Mouse (Mus musculus) limb, embryonic 13.5 days (tissue): ENCODE data around the gene Morn3. TPM values are rescaled to one million over a fixed set of nuclear protein-coding genes. Genes with fewer than 3 reads are reported as not detected.
"Not testable (repeated sequence)": the region's sequence is repeated elsewhere in the genome, so short reads cannot be mapped to it uniquely, and the experiment has no call there.

Experiments used
- ATAC-seq: fragments of 200-750 bp; cut with Nextera tagmentation; 2 replicates; pipeline ENCODE4 v1.8.0; 2017; ENCODE audit warnings: low read depth, moderate number of reproducible peaks, moderate TSS enrichment; ENCODE audit not compliant: low FRiP score
- H3K27ac ChIP-seq: fragments of 300-500 bp; sonication (generic); 2 replicates; pipeline ENCODE4 v1.5.1; 2015; ENCODE audit warnings: inconsistent platforms, mild to moderate bottlenecking, moderate library complexity
- H3K27me3 ChIP-seq: fragments of 300-500 bp; sonication (generic); 2 replicates; pipeline ENCODE4 v1.6.1; 2015; ENCODE audit warnings: mild to moderate bottlenecking, inconsistent platforms
- H3K36me3 ChIP-seq: fragments of 300-500 bp; sonication (generic); 2 replicates; pipeline ENCODE4 v1.6.1; 2015; ENCODE audit warnings: inconsistent platforms, mild to moderate bottlenecking, moderate library complexity
- H3K4me1 ChIP-seq: fragments of 300-500 bp; sonication (generic); 2 replicates; pipeline ENCODE4 v1.6.1; 2015; ENCODE audit warnings: inconsistent platforms
- H3K4me2 ChIP-seq: fragments of 300-500 bp; sonication (generic); replicated peaks from 2 replicates; pipeline ENCODE4 v1.6.1; 2015; ENCODE audit warnings: inconsistent platforms, mild to moderate bottlenecking, moderate library complexity
- H3K4me3 ChIP-seq: fragments of 300-500 bp; sonication (generic); 2 replicates; pipeline ENCODE4 v1.5.1; 2015; ENCODE audit warnings: moderate library complexity, mild to moderate bottlenecking, inconsistent platforms
- H3K9ac ChIP-seq: fragments of 300-500 bp; sonication (generic); 2 replicates; pipeline ENCODE4 v1.6.1; 2015; ENCODE audit warnings: mild to moderate bottlenecking, inconsistent platforms
- H3K9me3 ChIP-seq: fragments of 300-500 bp; sonication (generic); 2 replicates; pipeline ENCODE4 v1.6.1; 2016; ENCODE audit warnings: inconsistent platforms
- WGBS: fragments of 180-500 bp; shearing (Covaris S2); methylation state at CpG from one replicate; pipeline ENCODE4 v1.1.7; 2015; 5-methylcytosine and 5-hydroxymethylcytosine counted together
- polyA plus RNA-seq: library from polyadenylated mRNA; unstranded; fragments of >200 nt; fragmentation: Nextera tagmentation; extraction: Ambion mirVana; gene quantifications from 2 replicates; pipeline ENCODE4 v1.2.1, GENCODE M21; 2015

Gene Morn3
- polyA plus RNA-seq, 1 experiment from 2014 or later: not detected

DNA sequence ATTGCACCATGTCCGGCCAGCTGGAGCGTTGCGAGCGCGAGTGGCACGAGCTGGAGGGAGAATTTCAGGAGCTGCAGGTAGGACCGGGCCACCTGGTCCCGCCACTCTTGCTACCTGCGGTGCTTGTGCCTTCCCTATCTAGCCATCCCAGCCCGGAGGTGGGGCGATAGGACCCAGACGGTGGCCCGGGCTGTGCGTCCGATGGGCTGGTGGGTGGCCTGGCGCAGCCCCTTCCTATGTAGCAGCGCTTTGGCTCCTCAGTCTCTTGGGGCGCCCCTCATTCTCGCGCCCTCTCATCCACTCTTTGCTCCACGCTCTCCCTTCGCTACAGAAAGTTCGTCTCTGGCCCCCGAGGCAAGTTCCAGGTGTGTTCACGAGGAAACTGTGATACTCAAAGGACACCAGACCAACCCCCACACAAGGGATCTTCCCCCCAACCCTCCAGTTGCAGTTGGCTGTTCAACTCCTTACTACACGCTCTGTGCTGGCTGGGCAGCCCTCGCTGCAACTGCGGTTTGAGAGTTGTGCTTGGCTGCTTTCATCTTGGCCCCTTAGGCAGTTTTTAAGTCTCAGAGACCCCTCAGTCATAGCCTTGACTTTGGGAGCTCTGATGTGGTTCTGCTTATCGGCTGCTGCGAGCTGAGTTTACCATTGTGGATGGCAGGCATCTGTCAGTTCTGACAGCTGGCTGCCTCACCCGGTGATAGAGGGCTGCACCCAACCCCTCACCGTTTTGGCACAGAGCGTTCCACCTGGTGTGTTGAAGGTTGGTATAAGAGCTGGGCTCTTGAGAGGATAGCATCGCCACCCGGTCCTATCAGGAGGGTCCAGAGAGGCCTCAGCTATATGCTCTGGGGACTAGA lies 29.8 kb upstream of the Morn3 start:
- 5% methylated on average over 35 of the region's 35 CpGs for WGBS
- Histone ChIP-seq H3K4me1 (peaks cover 26% of the 10 kb centered on the region), H3K36me3 (no peaks in the 10 kb centered on the region), H3K4me3 (peak overlapping the region; percentile 74), H3K4me2 (peak overlapping the region; percentile 81), H3K9me3 (0 out of 2 replicates have a peak, but pooled peaks cover 3% of the 10 kb centered on the region), H3K27ac (peak overlapping the region; percentile 49), H3K27me3 (no peaks in the 10 kb centered on the region), H3K9ac (peak overlapping the region; percentile 66)
- ATAC-seq: peak; percentile 87

- Histone ChIP-seq H3K9ac (peak overlapping the region; percentile 66), H3K4me1 (peaks cover 26% of the 10 kb centered on the region), H3K36me3 (no peaks in the 10 kb centered on the region), H3K9me3 (0 out of 2 replicates have a peak, but pooled peaks cover 3% of the 10 kb centered on the region), H3K27me3 (no peaks in the 10 kb centered on the region), H3K4me2 (peak overlapping the region; percentile 81), H3K4me3 (peak overlapping the region; percentile 74), H3K27ac (peak overlapping the region; percentile 49)
- WGBS: 11% methylated on average over 33 of the region's 45 CpGs
- ATAC-seq: peak; percentile 90
Measured at GRCm38 (mm10) chr5:123075576-123076418, 29.0 kb upstream of the Morn3 start.

DNA sequence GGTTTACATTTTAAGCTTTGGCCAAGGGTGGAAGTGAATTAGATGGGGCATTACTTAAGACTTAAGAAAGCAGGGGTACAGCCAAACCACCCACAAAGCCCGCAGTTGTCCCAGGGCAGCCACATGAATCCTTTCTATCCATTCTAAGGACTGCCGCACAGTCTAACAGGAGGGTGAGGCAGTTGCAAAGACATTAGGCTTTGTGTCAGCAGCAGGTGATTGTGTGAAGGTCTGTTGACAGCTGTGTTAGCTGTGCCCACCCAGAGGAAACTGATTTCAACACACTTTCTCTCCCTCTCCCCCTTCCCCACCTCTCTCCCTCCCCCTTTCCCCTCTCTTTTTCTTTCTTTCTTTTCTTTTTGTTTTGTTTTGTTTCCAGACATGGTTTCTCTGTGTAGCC lies 21.9 kb upstream of the Morn3 start:
- Histone ChIP-seq H3K27ac (no peak overlapping the region), H3K9me3 (no peaks in the 10 kb centered on the region), H3K4me1 (peaks cover 7% of the 10 kb centered on the region), H3K4me2 (no peak overlapping the region), H3K36me3 (no peaks in the 10 kb centered on the region), H3K9ac (no peak overlapping the region), H3K4me3 (no peak overlapping the region), H3K27me3 (no peaks in the 10 kb centered on the region)
- ATAC-seq: no peak
- 98% methylated on average over 2 of the region's 2 CpGs for WGBS

GRCm38 (mm10) chr5:123068115-123068514 lies 21.3 kb upstream of the Morn3 start, which contains the start of gene Tmem120b:
Gene Tmem120b, plus strand, starts transcription at chr5:123068415.
- no peaks in the 10 kb centered on the region for H3K36me3 ChIP-seq
- no peak for ATAC-seq
- WGBS: 86% methylated on average over 12 of the region's 12 CpGs
- no peaks in the 10 kb centered on the region for H3K27me3 ChIP-seq
- peaks cover 7% of the 10 kb centered on the region for H3K4me1 ChIP-seq
- H3K9ac ChIP-seq: no peak within 1 kb of the TSS
- H3K9me3 ChIP-seq: no peaks in the 10 kb centered on the region
- H3K4me2 ChIP-seq: no peak within 1 kb of the TSS
- no peak within 1 kb of the TSS for H3K4me3 ChIP-seq
- no peak within 1 kb of the TSS for H3K27ac ChIP-seq

DNA sequence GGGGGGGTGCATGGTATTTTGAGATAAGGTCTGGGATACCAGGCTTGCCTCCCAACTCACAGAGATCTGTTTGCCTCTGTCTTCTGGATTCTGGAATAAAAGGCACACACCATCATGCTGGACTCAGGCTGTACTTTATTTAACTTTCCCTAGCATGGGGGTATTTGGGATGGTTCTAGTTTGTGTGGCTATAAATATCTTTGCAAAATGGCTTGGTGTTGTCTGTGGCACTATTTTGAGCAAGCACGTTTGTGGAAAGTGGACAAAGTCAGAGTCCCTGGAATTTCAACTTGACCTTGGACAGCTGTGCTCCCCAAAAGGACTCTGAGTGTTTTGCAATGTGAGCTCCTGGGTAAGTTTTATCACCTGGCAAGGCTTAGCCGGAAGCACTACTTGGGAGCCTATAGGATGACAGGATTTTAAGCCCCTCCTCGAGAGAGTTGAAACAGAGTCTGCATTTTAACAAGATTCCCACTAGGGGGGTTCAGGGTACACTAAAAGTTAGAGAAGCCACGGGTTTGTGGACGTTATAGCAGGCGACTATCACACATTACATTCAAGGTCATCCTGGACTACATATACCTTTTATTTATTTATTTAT lies 20.7 kb upstream of the Morn3 start:
- H3K4me3 ChIP-seq: no peak overlapping the region
- H3K36me3 ChIP-seq: no peaks in the 10 kb centered on the region
- peak; percentile 73 for ATAC-seq
- H3K27me3 ChIP-seq: no peaks in the 10 kb centered on the region
- WGBS: 12% methylated on average over 6 of the region's 6 CpGs
- no peak overlapping the region for H3K4me2 ChIP-seq
- H3K27ac ChIP-seq: no peak overlapping the region
- no peak overlapping the region for H3K9ac ChIP-seq
- peaks cover 7% of the 10 kb centered on the region for H3K4me1 ChIP-seq
- H3K9me3 ChIP-seq: no peaks in the 10 kb centered on the region

GRCm38 (mm10) chr5:123064207-123064606 lies 17.4 kb upstream of the Morn3 start:
- no peak overlapping the region for H3K4me2 ChIP-seq
- no peaks in the 10 kb centered on the region for H3K27me3 ChIP-seq
- no peak for ATAC-seq
- no peaks in the 10 kb centered on the region for H3K9me3 ChIP-seq
- H3K4me1 ChIP-seq: peaks cover 20% of the 10 kb centered on the region
- no peak overlapping the region for H3K27ac ChIP-seq
- no peak overlapping the region for H3K9ac ChIP-seq
- WGBS: 27% methylated on average over 6 of the region's 6 CpGs
- H3K36me3 ChIP-seq: no peaks in the 10 kb centered on the region
- no peak overlapping the region for H3K4me3 ChIP-seq

DNA sequence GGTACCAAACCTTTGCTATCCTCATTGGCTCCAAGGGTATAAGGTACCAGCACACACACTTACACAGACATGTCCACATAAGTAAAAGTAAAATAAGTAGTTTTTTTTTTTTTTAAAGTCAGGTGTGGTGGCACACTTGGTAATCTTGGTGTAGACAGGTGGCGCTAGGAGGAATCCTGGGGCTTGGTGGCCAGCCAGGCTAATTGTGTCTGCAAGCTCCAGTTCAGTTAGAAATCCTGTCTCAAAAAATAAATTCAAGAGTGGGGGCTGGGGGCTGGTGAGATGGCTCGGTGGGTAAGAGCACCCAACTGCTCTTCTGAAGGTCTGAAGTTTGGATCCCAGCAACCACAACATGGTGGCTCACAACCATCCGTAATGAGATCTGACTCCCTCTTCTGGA lies 16.3 kb upstream of the Morn3 start:
- no peaks in the 10 kb centered on the region for H3K36me3 ChIP-seq
- 85% methylated on average over 3 of the region's 3 CpGs for WGBS
- H3K27ac ChIP-seq: no peak overlapping the region
- ATAC-seq: no peak
- H3K9ac ChIP-seq: no peak overlapping the region
- H3K27me3 ChIP-seq: no peaks in the 10 kb centered on the region
- peaks cover 25% of the 10 kb centered on the region for H3K4me1 ChIP-seq
- H3K4me2 ChIP-seq: no peak overlapping the region
- no peak overlapping the region for H3K4me3 ChIP-seq
- H3K9me3 ChIP-seq: no peaks in the 10 kb centered on the region

DNA sequence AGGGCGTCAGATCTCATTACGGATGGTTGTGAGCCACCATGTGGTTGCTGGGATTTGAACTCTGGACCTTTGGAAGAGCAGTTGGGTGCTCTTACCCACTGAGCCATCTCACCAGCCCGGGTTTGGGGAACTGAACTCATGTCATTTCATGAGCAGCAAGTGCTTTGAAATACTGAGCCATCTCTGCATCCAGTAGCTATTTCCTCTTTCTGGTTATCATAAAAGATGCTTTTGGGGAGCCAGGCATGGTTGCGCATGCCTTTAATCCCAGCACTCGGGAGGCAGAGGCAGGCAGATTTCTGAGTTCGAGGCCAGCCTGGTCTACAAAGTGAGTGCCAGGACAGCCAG lies 14.6 kb upstream of the Morn3 start:
- not testable (repeated sequence) for ATAC-seq, H3K27me3 ChIP-seq, H3K36me3 ChIP-seq, H3K4me2 ChIP-seq, H3K4me3 ChIP-seq, H3K9ac ChIP-seq, H3K27ac ChIP-seq, H3K9me3 ChIP-seq
- WGBS: 78% methylated on average over 6 of the region's 6 CpGs
- H3K4me1 ChIP-seq: peaks cover 20% of the 10 kb centered on the region

DNA sequence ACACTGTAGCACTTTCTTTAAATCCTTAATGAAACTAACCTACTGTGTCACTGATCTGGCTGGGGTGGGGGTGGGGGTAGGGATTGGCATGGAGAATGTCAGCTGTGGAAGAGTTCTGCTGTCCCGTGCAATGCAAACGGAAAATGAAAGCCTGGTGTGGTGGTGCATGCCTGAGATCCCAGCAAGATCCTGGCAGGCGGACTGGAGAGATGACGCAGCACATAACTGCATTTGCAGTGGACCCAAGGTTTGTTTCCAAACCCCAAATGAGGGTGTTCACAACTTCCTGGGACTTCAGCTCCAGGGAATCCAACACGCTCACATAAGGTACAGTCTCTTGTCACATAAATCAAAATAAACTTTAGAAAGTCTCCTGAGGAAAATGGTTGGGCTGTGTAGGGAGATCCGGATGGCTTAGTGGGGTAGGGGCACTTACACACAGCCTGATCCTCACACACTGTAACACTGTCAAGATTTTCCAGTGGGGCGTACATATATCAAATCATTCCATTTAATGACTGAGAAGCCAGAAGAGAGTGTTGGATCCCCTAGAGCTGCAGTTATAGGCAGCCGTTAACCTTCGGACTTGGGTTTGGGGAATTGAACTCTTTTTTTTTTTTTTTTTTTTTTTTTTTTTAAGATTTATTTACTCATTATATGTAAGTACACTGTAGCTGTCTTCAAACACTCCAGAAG lies 14.0 kb upstream of the Morn3 start:
- peak overlapping the region; percentile 39 for H3K4me2 ChIP-seq
- WGBS: 31% methylated on average over 9 of the region's 9 CpGs
- no peak for ATAC-seq

GRCm38 (mm10) chr5:123059757-123060520 lies 13.1 kb upstream of the Morn3 start:
- Histone ChIP-seq H3K4me3 (0 out of 2 replicates have a peak overlapping the region, but pooled peaks have one; percentile 3), H3K9ac (peak overlapping the region; percentile 43; the same call in 1 of the 2 replicates), H3K4me2 (peak overlapping the region; percentile 39), H3K4me1 (peaks cover 20% of the 10 kb centered on the region), H3K27me3 (no peaks in the 10 kb centered on the region), H3K9me3 (no peaks in the 10 kb centered on the region), H3K27ac (peak overlapping the region; percentile 69; the same call in 1 of the 2 replicates), H3K36me3 (no peaks in the 10 kb centered on the region)
- ATAC-seq: no peak
- 13% methylated on average over 14 of the region's 14 CpGs for WGBS

More for the DNA sequence above, 14.0 kb upstream of the Morn3 start:
- H3K9ac ChIP-seq: 0 out of 2 replicates have a peak overlapping the region, but pooled peaks have one; percentile 43
- H3K4me1 ChIP-seq: peaks cover 20% of the 10 kb centered on the region
- no peaks in the 10 kb centered on the region for H3K9me3 ChIP-seq
- H3K4me3 ChIP-seq: 0 out of 2 replicates have a peak overlapping the region, but pooled peaks have one; percentile 3
- H3K36me3 ChIP-seq: no peaks in the 10 kb centered on the region
- H3K27me3 ChIP-seq: no peaks in the 10 kb centered on the region
- peak overlapping the region; percentile 69; the same call in 1 of the 2 replicates for H3K27ac ChIP-seq
